Mouse (Mus musculus): Measurements from ENCODE around the gene Arfgap1.

DNA sequence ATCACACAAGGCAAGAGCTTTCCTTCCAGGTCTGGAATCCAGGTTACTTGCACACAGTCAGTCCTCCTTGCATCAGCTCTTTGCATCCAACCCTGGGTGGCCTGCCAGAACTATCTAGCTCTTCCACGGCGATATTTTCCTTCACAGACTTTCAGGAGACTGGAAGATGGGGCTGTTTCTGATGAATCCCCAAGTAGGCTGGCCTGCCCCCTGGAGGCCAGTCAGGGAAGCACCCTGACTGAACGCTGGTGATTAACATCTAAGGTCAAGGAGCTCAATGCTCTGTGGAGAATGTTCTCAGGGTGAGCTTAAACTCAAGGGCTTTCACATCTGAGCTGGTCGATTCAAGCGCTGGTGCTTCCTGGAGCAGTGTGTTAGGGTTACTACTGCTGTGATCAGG lies 3.1 kb upstream of the Arfgap1 start:
- no peak; the same call in 1 of the 2 replicates for TF ChIP-seq CTCF (IDR thresholded peaks at IDR 0.05)
- TF ChIP-seq EP300 (IDR thresholded peaks at IDR 0.05; ENCODE audit: insufficient read depth, low read depth, low read length) = 0 out of 2 replicates have a peak, but pooled peaks have one; percentile 54
- no peak for TF ChIP-seq POLR2A (IDR thresholded peaks at IDR 0.05; ENCODE audit: insufficient read depth, low read depth, low read length)

All from heart, adult 2 months (tissue).